Mouse (Mus musculus): ENCODE data around the gene Ttyh1. TPM values are rescaled to one million over a fixed set of nuclear protein-coding genes. Genes with fewer than 3 reads are reported as not detected.

The Ttyh1 gene
- total and polyA plus RNA-seq, 3 experiments: 0.08 to 0.17 TPM; not detected in 1

GRCm38 (mm10) chr7:4138181-4138580 lies 19.0 kb downstream of the Ttyh1 start:
- TF ChIP-seq SMC3 (IDR thresholded peaks at IDR 0.05; ENCODE audit: low read depth, low read length) (no peak), KAT2A (IDR thresholded peaks at IDR 0.05; ENCODE audit: insufficient replicate concordance, low read length) (no peak), RCOR1 (conservative IDR thresholded peaks at IDR 0.05; ENCODE audit: low read depth, low read length) (no peak), UBTF (IDR thresholded peaks at IDR 0.05; ENCODE audit: low read depth, low read length) (no peak), ZNF384 (IDR thresholded peaks at IDR 0.05; ENCODE audit: low read depth, low read length) (no peak), MYC (IDR thresholded peaks at IDR 0.05; ENCODE audit: low read depth, low read length) (no peak), RAD21 (IDR thresholded peaks at IDR 0.05; ENCODE audit: low read depth, low read length) (no peak), MXI1 (IDR thresholded peaks at IDR 0.05; ENCODE audit: low read depth, low read length) (no peak), TCF12 (IDR thresholded peaks at IDR 0.05; ENCODE audit: low read depth, low read length) (no peak), MAZ (IDR thresholded peaks at IDR 0.05; ENCODE audit: low read depth, low read length) (no peak), ELF1 (IDR thresholded peaks at IDR 0.05; ENCODE audit: low read depth, low read length) (no peak), MAX (IDR thresholded peaks at IDR 0.05; ENCODE audit: low read length) (no peak), USF2 (conservative IDR thresholded peaks at IDR 0.05; ENCODE audit: low read depth, low read length) (no peak), POLR2A (IDR thresholded peaks at IDR 0.05; ENCODE audit: low read depth, low read length) (no peak), GABPA (IDR thresholded peaks at IDR 0.05; ENCODE audit: insufficient replicate concordance, low read depth, low read length) (no peak), E2F4 (IDR thresholded peaks at IDR 0.05; ENCODE audit: insufficient replicate concordance, low read depth, low read length) (no peak), MAFK (IDR thresholded peaks at IDR 0.05; ENCODE audit: insufficient replicate concordance, low read length) (no peak), USF1 (IDR thresholded peaks at IDR 0.05; ENCODE audit: low read depth, low read length) (no peak), TBP (conservative IDR thresholded peaks at IDR 0.05; ENCODE audit: low read depth, low read length) (no peak), PAX5 (IDR thresholded peaks at IDR 0.05; ENCODE audit: low read length) (no peak)
- H3K4me3 ChIP-seq (replicated peaks in 1 of 3; ENCODE audit: low read depth in 2 of 3, low read length in 2 of 3, poor library complexity in 1 of 3): peak overlapping the region in 2 of 3 experiments; percentile 86 to 95
- H3K9ac ChIP-seq (ENCODE audit: insufficient read depth, low read depth): peak overlapping the region; percentile 67; the same call in 1 of the 2 replicates
- DNase-seq (ENCODE audit: extremely low read depth): no peak
- dilution Hi-C loops (cut with MboI; ENCODE audit: extremely low pct_ligation_motif_present, extremely low pct_unique_long_range_greater_than_20kb, low sequenced_read_pairs): no loop called here
- in situ Hi-C loops (cut with MboI; ENCODE audit: low pct_ligation_motif_present, low pct_unique_long_range_greater_than_20kb, low sequenced_read_pairs): no loop called here
- no peak overlapping the region for H3K27ac ChIP-seq (ENCODE audit: insufficient read depth, low read depth)
- H3K4me2 ChIP-seq (ENCODE audit: insufficient read depth, low read depth, poor library complexity, severe bottlenecking): peak overlapping the region; percentile 44
- no peaks in the 10 kb centered on the region for H3K9me3 ChIP-seq (replicated peaks; ENCODE audit: low read length)
- H3K36me3 ChIP-seq (replicated peaks in 1 of 2; ENCODE audit: control insufficient read depth in 1 of 2, insufficient read depth in 1 of 2, low read length in 1 of 2): peaks cover 41 to 69% of the 10 kb centered on the region in 2 experiments
- no peaks in the 10 kb centered on the region for H3K27me3 ChIP-seq (replicated peaks)
- H3K4me1 ChIP-seq (ENCODE audit: control insufficient read depth in 1 of 2, insufficient read depth in 2 of 2): peaks cover 16 to 69% of the 10 kb centered on the region in 2 experiments
- peaks cover 23% of the 10 kb centered on the region for H3K79me2 ChIP-seq (replicated peaks; ENCODE audit: control insufficient read depth, extremely low read depth, insufficient read depth, poor library complexity, severe bottlenecking)

- no peak overlapping the region for H3K4me3 ChIP-seq (replicated peaks in 1 of 3; ENCODE audit: low read depth in 2 of 3, low read length in 2 of 3, poor library complexity in 1 of 3)
- H3K27me3 ChIP-seq (replicated peaks): no peaks in the 10 kb centered on the region
- H3K9ac ChIP-seq (ENCODE audit: insufficient read depth, low read depth): no peak overlapping the region
- DNase-seq (ENCODE audit: extremely low read depth): no peak
- dilution Hi-C loops (cut with MboI; ENCODE audit: extremely low pct_ligation_motif_present, extremely low pct_unique_long_range_greater_than_20kb, low sequenced_read_pairs): no loop called here
- in situ Hi-C loops (cut with MboI; ENCODE audit: low pct_ligation_motif_present, low pct_unique_long_range_greater_than_20kb, low sequenced_read_pairs): no loop called here
- no peak overlapping the region for H3K27ac ChIP-seq (ENCODE audit: insufficient read depth, low read depth)
- H3K4me1 ChIP-seq (ENCODE audit: control insufficient read depth in 1 of 2, insufficient read depth in 2 of 2): peaks cover 16 to 66% of the 10 kb centered on the region in 2 experiments
- H3K4me2 ChIP-seq (ENCODE audit: insufficient read depth, low read depth, poor library complexity, severe bottlenecking): no peak overlapping the region
- TF ChIP-seq KAT2A (IDR thresholded peaks at IDR 0.05; ENCODE audit: insufficient replicate concordance, low read length): no peak
- TF ChIP-seq TCF12 (IDR thresholded peaks at IDR 0.05; ENCODE audit: low read depth, low read length): no peak
- no peak for TF ChIP-seq ZNF384 (IDR thresholded peaks at IDR 0.05; ENCODE audit: low read depth, low read length)
- no peak for TF ChIP-seq CHD1 (IDR thresholded peaks at IDR 0.05; ENCODE audit: low read depth, low read length)
- no peak for TF ChIP-seq GABPA (IDR thresholded peaks at IDR 0.05; ENCODE audit: insufficient replicate concordance, low read depth, low read length)
- TF ChIP-seq MAX (IDR thresholded peaks at IDR 0.05; ENCODE audit: low read length): no peak
- TF ChIP-seq E2F4 (IDR thresholded peaks at IDR 0.05; ENCODE audit: insufficient replicate concordance, low read depth, low read length): no peak
- TF ChIP-seq USF1 (IDR thresholded peaks at IDR 0.05; ENCODE audit: low read depth, low read length): no peak
- TF ChIP-seq UBTF (IDR thresholded peaks at IDR 0.05; ENCODE audit: low read depth, low read length): no peak
- TF ChIP-seq ZMIZ1 (IDR thresholded peaks at IDR 0.05; ENCODE audit: low read depth, low read length): no peak
- no peak for TF ChIP-seq HCFC1 (IDR thresholded peaks at IDR 0.05; ENCODE audit: low read depth, low read length)
- no peak for TF ChIP-seq TBP (conservative IDR thresholded peaks at IDR 0.05; ENCODE audit: low read depth, low read length)
- no peak for TF ChIP-seq EP300 (IDR thresholded peaks at IDR 0.05; ENCODE audit: low read length)
- TF ChIP-seq MXI1 (IDR thresholded peaks at IDR 0.05; ENCODE audit: low read depth, low read length): no peak
- TF ChIP-seq MYC (IDR thresholded peaks at IDR 0.05; ENCODE audit: low read depth, low read length): no peak
- TF ChIP-seq MAFK (IDR thresholded peaks at IDR 0.05; ENCODE audit: insufficient replicate concordance, low read length): no peak
- TF ChIP-seq ZKSCAN1 (IDR thresholded peaks at IDR 0.05; ENCODE audit: borderline replicate concordance, low read depth, low read length): no peak
- no peak for TF ChIP-seq ZC3H11A (IDR thresholded peaks at IDR 0.05; ENCODE audit: low read depth, low read length)
- H3K9me3 ChIP-seq (replicated peaks; ENCODE audit: low read length): no peaks in the 10 kb centered on the region
- peaks cover 23% of the 10 kb centered on the region for H3K79me2 ChIP-seq (replicated peaks; ENCODE audit: control insufficient read depth, extremely low read depth, insufficient read depth, poor library complexity, severe bottlenecking)
- H3K36me3 ChIP-seq (replicated peaks in 1 of 2; ENCODE audit: control insufficient read depth in 1 of 2, insufficient read depth in 1 of 2, low read length in 1 of 2): peaks cover 46 to 69% of the 10 kb centered on the region in 2 experiments
These were observed 19.5 kb downstream of the Ttyh1 start for GRCm38 (mm10) chr7:4138671-4139070.
